Mouse (Mus musculus) right cerebral cortex, adult 18-20 months (tissue): ENCODE data around the gene Cwh43.

Source experiments
- DNase-seq: peaks from one replicate; pipeline ENCODE4 v3.0.0; 2022; ENCODE audit warnings: mixed read lengths

The Cwh43 gene

GRCm38 (mm10) chr5:73405981-73406722, at the start of gene Cwh43:
Gene Cwh43 (plus strand): TSS chr5:73406075.
- peak; percentile 63 for DNase-seq

GRCm38 (mm10) chr5:73359134-73359751, 46.6 kb upstream of the Cwh43 start:
- no peak for DNase-seq

- DNase-seq, result peak; percentile 90
These were observed 46.1 kb upstream of the Cwh43 start for GRCm38 (mm10) chr5:73359752-73360141.

GRCm38 (mm10) chr5:73360240-73360639, 45.6 kb upstream of the Cwh43 start:
- no peak for DNase-seq

- DNase-seq, result peak; percentile 59
These were observed 43.5 kb upstream of the Cwh43 start for GRCm38 (mm10) chr5:73362338-73362737.

GRCm38 (mm10) chr5:73362791-73363190, 43.1 kb upstream of the Cwh43 start:
- no peak for DNase-seq

GRCm38 (mm10) chr5:73364107-73364864, 41.6 kb upstream of the Cwh43 start:
- DNase-seq, result no peak

- DNase-seq, result no peak
These were observed 38.0 kb upstream of the Cwh43 start for GRCm38 (mm10) chr5:73367906-73368305.

GRCm38 (mm10) chr5:73368845-73369447, 36.9 kb upstream of the Cwh43 start:
- DNase-seq, result peak; percentile 71

GRCm38 (mm10) chr5:73369731-73370130, 36.1 kb upstream of the Cwh43 start:
- DNase-seq, result no peak

- no peak for DNase-seq
These were observed 33.3 kb upstream of the Cwh43 start for GRCm38 (mm10) chr5:73372601-73373000.

- peak; percentile 50 for DNase-seq
These were observed 32.7 kb upstream of the Cwh43 start for GRCm38 (mm10) chr5:73373184-73373583.

- no peak for DNase-seq
These were observed 29.8 kb upstream of the Cwh43 start for GRCm38 (mm10) chr5:73376041-73376440.

- DNase-seq, result no peak
These were observed 29.4 kb upstream of the Cwh43 start for GRCm38 (mm10) chr5:73376491-73376890.

GRCm38 (mm10) chr5:73379908-73380307, 26.0 kb upstream of the Cwh43 start:
- DNase-seq, result peak; percentile 89

GRCm38 (mm10) chr5:73380829-73381228, 25.0 kb upstream of the Cwh43 start:
- peak; percentile 42 for DNase-seq

- no peak for DNase-seq
These were observed 24.4 kb upstream of the Cwh43 start for GRCm38 (mm10) chr5:73381510-73381909.

- DNase-seq, result no peak
These were observed 23.8 kb upstream of the Cwh43 start for GRCm38 (mm10) chr5:73381976-73382540.

GRCm38 (mm10) chr5:73382737-73383646, 22.9 kb upstream of the Cwh43 start:
- peak; percentile 68 for DNase-seq

- DNase-seq, result no peak
These were observed 22.3 kb upstream of the Cwh43 start for GRCm38 (mm10) chr5:73383647-73383970.

- no peak for DNase-seq
These were observed 12.8 kb upstream of the Cwh43 start for GRCm38 (mm10) chr5:73393041-73393440.
